Mouse (Mus musculus) kidney, embryonic 15.5 days (tissue): ENCODE results near the gene Grik4. TPM values are rescaled to one million over a fixed set of nuclear protein-coding genes. Genes with fewer than 3 reads are reported as not detected.
A peak's percentile ranks its signal among the peaks of the same experiment; 100 is the strongest.

Experiments
- ATAC-seq: fragments of 200-750 bp; cut with Nextera tagmentation; replicated peaks from 2 replicates; pipeline ENCODE4 v1.8.0; 2017; ENCODE audit warnings: moderate TSS enrichment; ENCODE audit not compliant: low FRiP score
- H3K27ac ChIP-seq: fragments of 300-500 bp; sonication (generic); 2 replicates; pipeline ENCODE4 v1.5.1; 2015; ENCODE audit warnings: mild to moderate bottlenecking, inconsistent platforms
- H3K27me3 ChIP-seq: fragments of 300-500 bp; sonication (generic); 2 replicates; pipeline ENCODE4 v1.6.1; 2015; ENCODE audit warnings: inconsistent platforms
- H3K36me3 ChIP-seq: fragments of 300-500 bp; sonication (generic); 2 replicates; pipeline ENCODE4 v1.6.1; 2015; ENCODE audit warnings: inconsistent platforms
- H3K4me1 ChIP-seq: fragments of 300-500 bp; sonication (generic); 2 replicates; pipeline ENCODE4 v1.6.1; 2015; ENCODE audit warnings: inconsistent platforms
- H3K4me2 ChIP-seq: fragments of 300-500 bp; sonication (generic); 2 replicates; pipeline ENCODE4 v1.6.1; 2015; ENCODE audit warnings: moderate library complexity, mild to moderate bottlenecking, inconsistent platforms
- H3K4me3 ChIP-seq: fragments of 300-500 bp; sonication (generic); replicated peaks from 2 replicates; pipeline ENCODE4 v1.5.1; 2015; ENCODE audit warnings: mild to moderate bottlenecking, inconsistent platforms
- H3K9ac ChIP-seq: fragments of 300-500 bp; sonication (generic); 2 replicates; pipeline ENCODE4 v1.6.1; 2015; ENCODE audit warnings: mild to moderate bottlenecking, inconsistent platforms
- H3K9me3 ChIP-seq: fragments of 300-500 bp; sonication (generic); replicated peaks from 2 replicates; pipeline ENCODE4 v1.6.1; 2016; ENCODE audit warnings: inconsistent platforms
- WGBS: fragments of 180-500 bp; shearing (Covaris S2); methylation state at CpG from one replicate; pipeline ENCODE4 v1.1.7; 2015; ENCODE audit warnings: mixed read lengths; 5-methylcytosine and 5-hydroxymethylcytosine counted together
- polyA plus RNA-seq: library from polyadenylated mRNA; unstranded; fragments of >200 nt; fragmentation: Nextera tagmentation; extraction: Ambion mirVana; gene quantifications from 2 replicates; pipeline ENCODE4 v1.2.1, GENCODE M21; 2015

Grik4 gene
- polyA plus RNA-seq, 1 experiment from 2014 or later, result 4.0 TPM

DNA sequence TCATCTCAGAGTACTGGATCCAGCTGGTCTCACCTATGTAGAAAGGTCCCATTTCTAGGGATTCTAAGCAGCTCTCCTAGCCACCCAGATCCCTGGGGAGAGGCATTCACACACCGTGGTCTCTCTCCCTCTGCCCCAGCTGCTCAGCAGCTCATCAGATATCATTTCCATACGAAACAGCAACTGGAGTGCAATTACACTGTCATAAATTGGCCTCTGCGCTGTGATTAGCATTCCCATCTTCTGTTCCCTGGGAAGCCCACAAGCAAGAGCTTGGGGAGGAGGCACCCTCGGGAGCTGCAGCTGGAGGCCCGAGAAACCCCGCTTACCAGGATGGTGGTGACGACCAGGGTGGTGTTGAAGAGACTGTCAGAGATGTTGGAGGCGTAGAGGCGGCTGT, 346.8 kb downstream of the Grik4 start:
- Histone ChIP-seq H3K36me3 (no peaks in the 10 kb centered on the region), H3K4me2 (no peak overlapping the region), H3K9ac (no peak overlapping the region), H3K4me3 (no peak overlapping the region), H3K27me3 (no peaks in the 10 kb centered on the region), H3K9me3 (no peaks in the 10 kb centered on the region), H3K4me1 (no peaks in the 10 kb centered on the region), H3K27ac (no peak overlapping the region)
- ATAC-seq, result no peak
- WGBS, result 63% methylated on average over 9 of the region's 9 CpGs

GRCm38 (mm10) chr9:42578511-42578910, 365.8 kb downstream of the Grik4 start:
- Histone ChIP-seq H3K4me1 (peaks cover 7% of the 10 kb centered on the region), H3K27me3 (no peaks in the 10 kb centered on the region; the same call in 1 of the 2 replicates), H3K9me3 (no peaks in the 10 kb centered on the region), H3K4me2 (no peak overlapping the region), H3K36me3 (no peaks in the 10 kb centered on the region; the same call in 1 of the 2 replicates), H3K4me3 (no peak overlapping the region), H3K27ac (no peak overlapping the region), H3K9ac (no peak overlapping the region)
- ATAC-seq, result no peak
- 81% methylated on average over 7 of the region's 7 CpGs for WGBS

DNA sequence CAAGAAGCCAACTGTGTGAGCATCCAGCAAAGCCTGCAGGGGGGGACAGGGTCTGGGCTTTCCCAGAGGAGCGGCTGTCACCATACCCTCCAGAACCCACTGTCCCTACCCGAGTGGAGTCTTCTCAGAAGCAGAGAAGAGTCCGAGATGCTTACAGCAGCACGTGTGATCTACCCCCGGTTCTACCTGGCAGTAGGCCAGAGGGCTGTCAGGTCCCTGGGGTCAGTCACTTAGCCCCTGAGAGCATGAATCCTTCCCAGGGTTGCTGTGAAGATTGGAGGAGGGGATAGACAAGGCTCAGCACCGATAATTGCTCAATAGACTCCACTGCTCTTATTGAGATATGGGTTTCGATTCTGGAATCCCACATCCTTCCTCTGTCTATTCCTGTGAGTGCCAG, 366.2 kb downstream of the Grik4 start:
- no peaks in the 10 kb centered on the region for H3K9me3 ChIP-seq
- H3K4me2 ChIP-seq, result no peak overlapping the region
- H3K4me3 ChIP-seq, result no peak overlapping the region
- no peak overlapping the region for H3K9ac ChIP-seq
- H3K27me3 ChIP-seq, result no peaks in the 10 kb centered on the region; the same call in 1 of the 2 replicates
- H3K27ac ChIP-seq, result no peak overlapping the region
- H3K36me3 ChIP-seq, result no peaks in the 10 kb centered on the region; the same call in 1 of the 2 replicates
- ATAC-seq, result no peak
- peaks cover 10% of the 10 kb centered on the region for H3K4me1 ChIP-seq
- 72% methylated on average over 7 of the region's 7 CpGs for WGBS

DNA sequence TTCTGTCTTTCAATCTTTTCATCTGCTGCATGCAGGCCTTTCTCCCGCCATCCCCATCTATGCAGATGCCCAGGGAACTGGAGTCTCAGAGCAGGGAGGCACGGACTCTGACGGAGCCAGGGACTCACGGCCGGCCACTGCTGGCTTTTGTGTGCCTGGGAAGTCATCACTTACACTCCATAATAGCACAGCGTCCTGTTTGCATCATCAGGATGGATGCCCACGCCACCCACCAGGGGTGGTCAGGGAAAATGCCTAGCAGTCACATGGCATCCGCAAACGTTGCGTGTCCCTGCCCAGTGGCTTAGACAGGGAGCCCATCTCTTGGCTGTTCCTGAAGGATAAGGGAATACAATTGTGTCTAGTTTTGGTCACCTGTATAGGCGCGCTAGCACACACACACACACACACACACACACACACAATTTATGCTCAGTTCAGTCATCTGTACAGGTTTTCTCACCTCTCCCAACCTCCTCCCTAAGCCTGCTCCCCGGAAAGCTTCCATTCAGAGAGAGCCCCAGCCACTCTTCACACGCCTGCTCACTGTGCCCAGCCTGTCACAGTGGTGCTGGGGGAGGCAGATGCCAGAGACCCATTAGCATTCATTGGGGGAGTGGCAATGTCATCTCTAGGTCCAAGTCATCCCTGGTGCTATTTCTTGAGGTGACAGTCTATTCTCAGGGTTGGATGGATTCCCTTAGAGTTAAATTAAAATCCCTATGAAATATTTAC, 370.5 kb downstream of the Grik4 start:
- Histone ChIP-seq H3K27me3 (no peaks in the 10 kb centered on the region; the same call in 1 of the 2 replicates), H3K4me2 (peak overlapping the region; percentile 41), H3K9ac (no peak overlapping the region), H3K4me1 (peaks cover 10% of the 10 kb centered on the region), H3K36me3 (no peaks in the 10 kb centered on the region), H3K4me3 (no peak overlapping the region), H3K9me3 (no peaks in the 10 kb centered on the region), H3K27ac (no peak overlapping the region)
- ATAC-seq, result 0 out of 2 replicates have a peak, but pooled peaks have one; percentile 22
- 42% methylated on average over 14 of the region's 14 CpGs for WGBS

GRCm38 (mm10) chr9:42573180-42573579, 371.1 kb downstream of the Grik4 start:
- ATAC-seq, result peak; percentile 87
- Histone ChIP-seq H3K27me3 (no peaks in the 10 kb centered on the region; the same call in 1 of the 2 replicates), H3K9me3 (no peaks in the 10 kb centered on the region), H3K9ac (no peak overlapping the region), H3K4me1 (peaks cover 10% of the 10 kb centered on the region), H3K4me3 (no peak overlapping the region), H3K4me2 (peak overlapping the region; percentile 41), H3K27ac (no peak overlapping the region), H3K36me3 (no peaks in the 10 kb centered on the region)
- WGBS, result 8% methylated on average over 6 of the region's 6 CpGs

- Histone ChIP-seq H3K4me2 (no peak overlapping the region), H3K27me3 (no peaks in the 10 kb centered on the region), H3K9me3 (no peaks in the 10 kb centered on the region), H3K27ac (no peak overlapping the region), H3K9ac (no peak overlapping the region), H3K4me1 (no peaks in the 10 kb centered on the region), H3K36me3 (no peaks in the 10 kb centered on the region), H3K4me3 (no peak overlapping the region)
- ATAC-seq, result no peak
- WGBS, result 90% methylated on average over 4 of the region's 4 CpGs
Observed at GRCm38 (mm10) chr9:42565921-42566320, 378.4 kb downstream of the Grik4 start.

GRCm38 (mm10) chr9:42555186-42555585, 389.1 kb downstream of the Grik4 start:
- H3K4me1 ChIP-seq, result no peaks in the 10 kb centered on the region
- no peak overlapping the region for H3K4me3 ChIP-seq
- H3K27me3 ChIP-seq, result no peaks in the 10 kb centered on the region
- no peak overlapping the region for H3K9ac ChIP-seq
- no peak for ATAC-seq
- H3K9me3 ChIP-seq, result no peaks in the 10 kb centered on the region; the same call in 1 of the 2 replicates
- no peak overlapping the region for H3K27ac ChIP-seq
- H3K36me3 ChIP-seq, result no peaks in the 10 kb centered on the region
- 90% methylated on average over 1 of the region's 1 CpGs for WGBS
- no peak overlapping the region for H3K4me2 ChIP-seq

DNA sequence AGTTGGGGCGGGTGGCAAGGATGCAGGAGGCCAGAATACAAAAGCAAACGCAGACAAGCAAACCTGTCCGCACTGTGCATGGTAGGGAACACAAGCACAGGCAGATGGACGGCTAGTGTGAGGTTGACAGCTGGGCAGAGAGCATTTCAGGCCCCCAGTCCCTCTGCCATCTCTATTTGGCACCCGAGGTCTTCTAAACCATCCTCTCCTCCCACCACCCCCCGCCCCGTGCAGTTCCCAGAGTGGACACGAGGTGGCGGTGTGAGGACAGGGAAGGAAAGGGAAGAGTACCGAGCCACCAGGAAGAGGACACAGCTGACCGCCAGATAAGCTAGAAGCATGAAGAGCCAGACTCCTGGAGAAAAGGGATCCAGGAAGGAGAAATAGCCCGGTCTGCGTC, 394.2 kb downstream of the Grik4 start:
- Histone ChIP-seq H3K4me1 (0 out of 2 replicates have a peak, but pooled peaks cover 4% of the 10 kb centered on the region), H3K36me3 (no peaks in the 10 kb centered on the region), H3K9ac (no peak overlapping the region), H3K4me3 (no peak overlapping the region), H3K27me3 (no peaks in the 10 kb centered on the region), H3K9me3 (no peaks in the 10 kb centered on the region), H3K27ac (no peak overlapping the region), H3K4me2 (no peak overlapping the region)
- 20% methylated on average over 13 of the region's 13 CpGs for WGBS
- no peak; the same call in 1 of the 2 replicates for ATAC-seq

DNA sequence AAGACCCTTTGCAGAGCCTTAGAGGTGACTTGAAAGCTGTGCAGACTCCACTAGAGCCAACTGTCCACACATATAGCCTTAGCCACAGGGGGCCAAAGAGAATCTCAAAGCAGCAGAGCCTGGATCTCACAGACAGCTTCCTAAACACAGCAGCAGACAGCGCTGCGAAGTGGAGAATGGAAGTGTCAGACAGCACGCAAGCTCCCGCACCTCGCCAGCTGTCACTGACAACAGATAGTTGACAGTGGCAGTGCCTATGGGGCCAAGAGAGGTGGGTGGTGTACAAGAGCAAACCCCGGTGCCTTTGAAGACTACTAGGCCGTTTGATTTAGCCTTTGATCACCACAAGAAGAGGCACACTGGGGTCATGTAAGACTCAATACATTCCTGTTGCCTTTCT, 395.3 kb downstream of the Grik4 start:
- no peak for ATAC-seq
- 34% methylated on average over 7 of the region's 7 CpGs for WGBS
- Histone ChIP-seq H3K27me3 (no peaks in the 10 kb centered on the region), H3K9me3 (no peaks in the 10 kb centered on the region), H3K4me3 (no peak overlapping the region), H3K4me1 (0 out of 2 replicates have a peak, but pooled peaks cover 4% of the 10 kb centered on the region), H3K27ac (no peak overlapping the region), H3K36me3 (no peaks in the 10 kb centered on the region), H3K9ac (no peak overlapping the region), H3K4me2 (no peak overlapping the region)

DNA sequence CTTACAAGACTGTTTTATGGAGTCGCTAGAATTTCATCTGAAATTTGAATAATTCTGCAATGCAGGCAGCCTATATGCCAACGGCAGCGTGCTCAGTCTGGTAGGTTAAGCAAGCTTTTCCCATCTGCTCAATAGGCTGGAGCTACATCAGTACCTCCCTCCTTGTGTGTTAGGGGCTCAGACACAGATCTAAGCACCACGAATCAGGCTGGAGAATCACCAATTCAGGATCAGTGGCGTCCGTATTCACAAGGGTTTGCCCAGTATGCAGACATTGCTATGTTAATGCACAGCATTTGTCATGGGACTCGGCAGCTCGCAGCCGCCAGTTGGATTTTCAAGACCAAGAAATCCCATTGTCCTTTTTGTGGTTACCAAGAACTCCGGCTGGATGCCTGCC, 399.8 kb downstream of the Grik4 start:
- no peak overlapping the region for H3K9ac ChIP-seq
- H3K4me3 ChIP-seq, result no peak overlapping the region
- H3K9me3 ChIP-seq, result no peaks in the 10 kb centered on the region
- H3K4me1 ChIP-seq, result 0 out of 2 replicates have a peak, but pooled peaks cover 4% of the 10 kb centered on the region
- no peak for ATAC-seq
- H3K27ac ChIP-seq, result no peak overlapping the region
- H3K36me3 ChIP-seq, result no peaks in the 10 kb centered on the region
- WGBS, result 90% methylated on average over 10 of the region's 10 CpGs
- no peaks in the 10 kb centered on the region for H3K27me3 ChIP-seq
- H3K4me2 ChIP-seq, result no peak overlapping the region

- WGBS, result 64% methylated on average over 8 of the region's 8 CpGs
- Histone ChIP-seq H3K4me1 (peaks cover 24% of the 10 kb centered on the region), H3K36me3 (no peaks in the 10 kb centered on the region), H3K9me3 (no peaks in the 10 kb centered on the region), H3K27ac (peak overlapping the region; percentile 54; the same call in 1 of the 2 replicates), H3K9ac (no peak overlapping the region), H3K4me3 (no peak overlapping the region), H3K4me2 (no peak overlapping the region), H3K27me3 (no peaks in the 10 kb centered on the region)
- no peak for ATAC-seq
Observed at GRCm38 (mm10) chr9:42533491-42533890, 410.8 kb downstream of the Grik4 start.

- WGBS, result 19% methylated on average over 6 of the region's 6 CpGs
- H3K4me2 ChIP-seq, result no peak overlapping the region
- H3K27me3 ChIP-seq, result no peaks in the 10 kb centered on the region
- H3K4me3 ChIP-seq, result no peak overlapping the region
- H3K36me3 ChIP-seq, result no peaks in the 10 kb centered on the region
- no peaks in the 10 kb centered on the region for H3K9me3 ChIP-seq
- H3K4me1 ChIP-seq, result peaks cover 24% of the 10 kb centered on the region
- no peak overlapping the region for H3K9ac ChIP-seq
- H3K27ac ChIP-seq, result peak overlapping the region; percentile 54; the same call in 1 of the 2 replicates
- no peak for ATAC-seq
Observed at GRCm38 (mm10) chr9:42533041-42533440, 411.3 kb downstream of the Grik4 start.
